Mouse (Mus musculus): Measurements from ENCODE around the gene Six5. TPM values are rescaled to one million over a fixed set of nuclear protein-coding genes. Genes with fewer than 3 reads are reported as not detected.
A peak's percentile ranks its signal among the peaks of the same experiment; 100 is the strongest.

Six5 gene
- polyA plus RNA-seq, 1 experiment from 2014 or later: 7.5 TPM

GRCm38 (mm10) chr7:19078732-19079131, 15.7 kb upstream of the Six5 start:
- 79% methylated on average over 3 of the region's 3 CpGs for WGBS
- H3K4me1 ChIP-seq: peaks cover 42% of the 10 kb centered on the region
- no peak for DNase-seq (ENCODE audit: low spot score)
- H3K27me3 ChIP-seq (ENCODE audit: low read depth, poor library complexity, severe bottlenecking): no peaks in the 10 kb centered on the region
- H3K27ac ChIP-seq: no peak overlapping the region
- H3K36me3 ChIP-seq: peaks cover 62% of the 10 kb centered on the region
- no peak overlapping the region for H3K4me3 ChIP-seq
- no peaks in the 10 kb centered on the region for H3K9me3 ChIP-seq (replicated peaks)

GRCm38 (mm10) chr7:19080451-19080950, 13.9 kb upstream of the Six5 start:
- no peak for DNase-seq (ENCODE audit: low spot score)
- H3K27ac ChIP-seq: no peak overlapping the region
- peaks cover 55% of the 10 kb centered on the region for H3K4me1 ChIP-seq
- 90% methylated on average over 19 of the region's 19 CpGs for WGBS
- no peak overlapping the region for H3K4me3 ChIP-seq
- peaks cover 73% of the 10 kb centered on the region for H3K36me3 ChIP-seq
- H3K9me3 ChIP-seq (replicated peaks): no peaks in the 10 kb centered on the region
- H3K27me3 ChIP-seq (ENCODE audit: low read depth, poor library complexity, severe bottlenecking): no peaks in the 10 kb centered on the region

- no peak for DNase-seq (ENCODE audit: low spot score)
- Histone ChIP-seq H3K36me3 (peaks cover 79% of the 10 kb centered on the region), H3K9me3 (replicated peaks) (no peaks in the 10 kb centered on the region), H3K27ac (no peak overlapping the region), H3K4me3 (no peak overlapping the region), H3K4me1 (peaks cover 57% of the 10 kb centered on the region), H3K27me3 (ENCODE audit: low read depth, poor library complexity, severe bottlenecking) (no peaks in the 10 kb centered on the region)
- 84% methylated on average over 4 of the region's 4 CpGs for WGBS
Observed at GRCm38 (mm10) chr7:19082171-19082570, 12.2 kb upstream of the Six5 start.

- Histone ChIP-seq H3K4me3 (0 out of 2 replicates have a peak overlapping the region, but pooled peaks have one; percentile 2), H3K27ac (0 out of 2 replicates have a peak overlapping the region, but pooled peaks have one; percentile 1), H3K9me3 (replicated peaks) (no peaks in the 10 kb centered on the region), H3K36me3 (peaks cover 82% of the 10 kb centered on the region), H3K27me3 (ENCODE audit: low read depth, poor library complexity, severe bottlenecking) (no peaks in the 10 kb centered on the region), H3K4me1 (peaks cover 48% of the 10 kb centered on the region)
- DNase-seq (ENCODE audit: low spot score): no peak
- 59% methylated on average over 6 of the region's 6 CpGs for WGBS
Observed at GRCm38 (mm10) chr7:19083096-19083495, 11.3 kb upstream of the Six5 start.

GRCm38 (mm10) chr7:19083701-19084100, 10.7 kb upstream of the Six5 start, which contains the start of gene Dmpk:
Gene Dmpk, plus strand, starts transcription at chr7:19083849.
- WGBS: 46% methylated on average over 10 of the region's 10 CpGs
- Histone ChIP-seq H3K4me3 (peak within 1 kb of the TSS; percentile 4; the same call in 1 of the 2 replicates), H3K4me1 (peaks cover 46% of the 10 kb centered on the region), H3K27ac (0 out of 2 replicates have a peak within 1 kb of the TSS, but pooled peaks have one; percentile 1), H3K27me3 (ENCODE audit: low read depth, poor library complexity, severe bottlenecking) (no peaks in the 10 kb centered on the region), H3K36me3 (peaks cover 82% of the 10 kb centered on the region), H3K9me3 (replicated peaks) (no peaks in the 10 kb centered on the region)
- no peak for DNase-seq (ENCODE audit: low spot score)

GRCm38 (mm10) chr7:19084277-19084771, 10.1 kb upstream of the Six5 start:
- Histone ChIP-seq H3K9me3 (replicated peaks) (no peaks in the 10 kb centered on the region), H3K27me3 (ENCODE audit: low read depth, poor library complexity, severe bottlenecking) (no peaks in the 10 kb centered on the region), H3K36me3 (peaks cover 82% of the 10 kb centered on the region), H3K4me1 (peaks cover 46% of the 10 kb centered on the region), H3K27ac (no peak overlapping the region), H3K4me3 (no peak overlapping the region)
- 77% methylated on average over 6 of the region's 6 CpGs for WGBS
- no peak for DNase-seq (ENCODE audit: low spot score)

GRCm38 (mm10) chr7:19084921-19085473, 9.4 kb upstream of the Six5 start:
- DNase-seq (ENCODE audit: low spot score): no peak
- peak overlapping the region; percentile 33; the same call in 1 of the 2 replicates for H3K4me3 ChIP-seq
- 22% methylated on average over 9 of the region's 9 CpGs for WGBS
- H3K27me3 ChIP-seq (ENCODE audit: low read depth, poor library complexity, severe bottlenecking): peaks cover under 1% of the 10 kb centered on the region; the same call in 1 of the 2 replicates
- H3K27ac ChIP-seq: peak overlapping the region; percentile 65
- H3K9me3 ChIP-seq (replicated peaks): no peaks in the 10 kb centered on the region
- peaks cover 46% of the 10 kb centered on the region for H3K4me1 ChIP-seq
- peaks cover 80% of the 10 kb centered on the region for H3K36me3 ChIP-seq

- 6% methylated on average over 6 of the region's 6 CpGs for WGBS
- Histone ChIP-seq H3K27me3 (ENCODE audit: low read depth, poor library complexity, severe bottlenecking) (peaks cover 5% of the 10 kb centered on the region), H3K9me3 (replicated peaks) (no peaks in the 10 kb centered on the region), H3K4me1 (peaks cover 46% of the 10 kb centered on the region), H3K36me3 (peaks cover 80% of the 10 kb centered on the region), H3K4me3 (peak overlapping the region; percentile 33), H3K27ac (peak overlapping the region; percentile 65)
- no peak for DNase-seq (ENCODE audit: low spot score)
Observed at GRCm38 (mm10) chr7:19085495-19085894, 8.9 kb upstream of the Six5 start.

- Histone ChIP-seq H3K4me1 (peaks cover 46% of the 10 kb centered on the region), H3K9me3 (replicated peaks) (no peaks in the 10 kb centered on the region), H3K27me3 (ENCODE audit: low read depth, poor library complexity, severe bottlenecking) (peaks cover 11% of the 10 kb centered on the region), H3K4me3 (peak overlapping the region; percentile 33), H3K27ac (no peak overlapping the region; the same call in 1 of the 2 replicates), H3K36me3 (peaks cover 80% of the 10 kb centered on the region)
- WGBS: 5% methylated on average over 14 of the region's 14 CpGs
- peak; percentile 70 for DNase-seq (ENCODE audit: low spot score)
Observed at GRCm38 (mm10) chr7:19086042-19086441, 8.4 kb upstream of the Six5 start.

- Histone ChIP-seq H3K4me3 (peak overlapping the region; percentile 2; the same call in 1 of the 2 replicates), H3K27ac (no peak overlapping the region), H3K27me3 (ENCODE audit: low read depth, poor library complexity, severe bottlenecking) (peaks cover 18% of the 10 kb centered on the region), H3K9me3 (replicated peaks) (no peaks in the 10 kb centered on the region), H3K36me3 (peaks cover 79% of the 10 kb centered on the region), H3K4me1 (peaks cover 52% of the 10 kb centered on the region)
- no peak for DNase-seq (ENCODE audit: low spot score)
- 55% methylated on average over 18 of the region's 18 CpGs for WGBS
Observed at GRCm38 (mm10) chr7:19086760-19087159, 7.6 kb upstream of the Six5 start.

- Histone ChIP-seq H3K4me3 (no peak overlapping the region), H3K4me1 (peaks cover 51% of the 10 kb centered on the region), H3K9me3 (replicated peaks) (no peaks in the 10 kb centered on the region), H3K27ac (no peak overlapping the region), H3K27me3 (ENCODE audit: low read depth, poor library complexity, severe bottlenecking) (peaks cover 24% of the 10 kb centered on the region), H3K36me3 (peaks cover 62% of the 10 kb centered on the region)
- 40% methylated on average over 10 of the region's 10 CpGs for WGBS
- DNase-seq (ENCODE audit: low spot score): peak; percentile 79
Observed at GRCm38 (mm10) chr7:19088813-19089212, 5.6 kb upstream of the Six5 start.

GRCm38 (mm10) chr7:19091913-19092312, 2.5 kb upstream of the Six5 start:
- peaks cover 53% of the 10 kb centered on the region for H3K36me3 ChIP-seq
- peaks cover 46% of the 10 kb centered on the region for H3K4me1 ChIP-seq
- H3K27ac ChIP-seq: peak overlapping the region; percentile 87
- 26% methylated on average over 17 of the region's 17 CpGs for WGBS
- peaks cover 24% of the 10 kb centered on the region for H3K27me3 ChIP-seq (ENCODE audit: low read depth, poor library complexity, severe bottlenecking)
- no peak for DNase-seq (ENCODE audit: low spot score)
- no peaks in the 10 kb centered on the region for H3K9me3 ChIP-seq (replicated peaks)
- H3K4me3 ChIP-seq: peak overlapping the region; percentile 67

- WGBS: 4% methylated on average over 38 of the region's 38 CpGs
- Histone ChIP-seq H3K27ac (peak overlapping the region; percentile 87), H3K4me1 (peaks cover 53% of the 10 kb centered on the region), H3K36me3 (peaks cover 53% of the 10 kb centered on the region), H3K9me3 (replicated peaks) (no peaks in the 10 kb centered on the region), H3K4me3 (peak overlapping the region; percentile 67), H3K27me3 (ENCODE audit: low read depth, poor library complexity, severe bottlenecking) (peaks cover 24% of the 10 kb centered on the region)
- peak; percentile 85 for DNase-seq (ENCODE audit: low spot score)
Observed at GRCm38 (mm10) chr7:19092381-19093173, 1.8 kb upstream of the Six5 start.
